10 mouse cellular contexts compared by ENCODE assay signal in the genomic region with DNA sequence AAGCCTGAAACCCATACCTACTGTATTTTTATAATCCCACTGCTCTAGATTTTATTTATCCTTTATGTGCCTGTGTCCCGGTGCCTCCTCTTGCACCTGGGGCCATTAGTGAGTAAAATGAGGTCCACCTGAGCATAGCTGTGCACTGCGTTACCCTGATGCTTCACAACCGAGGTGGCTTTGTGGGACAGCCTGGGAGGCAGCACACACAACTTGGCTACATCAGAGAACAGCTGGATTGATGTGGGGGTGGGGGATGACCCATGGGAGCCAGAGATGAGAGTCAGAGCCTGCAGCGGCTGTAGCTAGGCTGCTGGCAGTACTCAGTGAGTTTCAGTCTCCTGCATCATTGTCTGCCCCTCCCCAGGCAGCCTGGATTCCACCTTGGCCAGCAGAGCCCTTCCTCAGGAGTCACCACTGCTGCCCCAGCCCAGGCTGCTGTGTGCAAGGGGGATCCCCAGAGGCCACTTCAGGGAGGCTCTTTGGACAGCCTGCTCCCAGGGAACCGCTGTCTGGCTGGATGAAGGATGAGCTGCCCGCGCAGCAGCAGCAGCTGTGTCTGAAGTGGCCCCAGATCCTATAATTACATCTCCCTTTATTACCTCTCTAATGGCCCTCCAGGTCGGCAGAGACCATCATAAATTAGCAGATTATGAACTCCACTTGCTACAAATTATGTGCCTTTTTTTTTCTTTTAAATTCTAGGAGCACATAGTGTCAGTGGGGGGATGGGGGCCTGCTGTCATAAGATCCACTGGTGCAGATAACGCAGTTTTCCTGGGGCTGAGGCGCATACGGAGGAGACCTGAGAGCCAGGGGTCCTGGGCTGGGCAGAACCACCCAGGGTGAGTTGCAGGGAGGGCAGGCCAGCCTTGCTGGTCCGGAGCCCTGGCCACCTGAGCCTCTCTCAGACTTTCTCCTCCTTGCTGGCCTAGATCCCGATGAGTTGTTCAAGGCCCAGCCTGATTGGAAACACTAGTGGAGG.
DNase-seq lines count a peak whose midpoint lies in the region; ATAC-seq lines count a peak whose summit lies in the region.
"Had no signal": no experiment of that assay in that cellular context is flagged by ENCODE, and none has a peak within 500 bp of the region (broad histone marks: within the 10 kb centered on the region; RNA-seq: fewer than 3 reads in every experiment).

No protein-coding gene starts in this region.

- DNase-seq in retina, embryonic 14.5 days (ENCODE audit: low spot score) = peak; percentile 41
- DNase-seq in retina, postnatal 1 day = no peak
- peak; percentile 74 for DNase-seq in mesoderm, embryonic 11.5 days (ENCODE audit: low read depth, low spot score)
- no peak for DNase-seq in urinary bladder, adult 18-20 months (ENCODE audit: low spot score in 2 of 2)
- no peak for DNase-seq in frontal cortex, adult 2 months (ENCODE audit: extremely low spot score in 1 of 2, low spot score in 1 of 2)
- no peak for DNase-seq in cerebellum, adult 11-12 months
- DNase-seq: gastrocnemius, postnatal 10 days had no signal

- ATAC-seq in forebrain, embryonic 12.5 days (ENCODE audit: low FRiP score) = no peak
- ATAC-seq in forebrain, embryonic 16.5 days = no peak

- no peaks in the 10 kb centered on the region for H3K36me3 ChIP-seq in forebrain, embryonic 12.5 days (replicated peaks)
- H3K36me3 ChIP-seq in forebrain, embryonic 16.5 days (ENCODE audit: control insufficient read depth, insufficient read depth) = no peaks in the 10 kb centered on the region

- no peak overlapping the region for H3K4me2 ChIP-seq in forebrain, embryonic 12.5 days
- no peak overlapping the region for H3K4me2 ChIP-seq in forebrain, embryonic 16.5 days (ENCODE audit: low read length)

- H3K27ac ChIP-seq in forebrain, embryonic 12.5 days = 0 out of 2 replicates have a peak overlapping the region, but pooled peaks have one; percentile 14
- no peak overlapping the region for H3K27ac ChIP-seq in forebrain, embryonic 16.5 days (ENCODE audit: low read length)
- H3K27ac ChIP-seq: liver, embryonic 14.5 days had no signal

- H3K4me1 ChIP-seq in forebrain, embryonic 12.5 days = peaks cover 4% of the 10 kb centered on the region; the same call in 1 of the 2 replicates
- no peaks in the 10 kb centered on the region; the same call in 1 of the 2 replicates for H3K4me1 ChIP-seq in forebrain, embryonic 16.5 days (replicated peaks; ENCODE audit: control insufficient read depth, insufficient read depth, low read length)

- no peaks in the 10 kb centered on the region; the same call in 1 of the 2 replicates for H3K27me3 ChIP-seq in forebrain, embryonic 12.5 days
- no peaks in the 10 kb centered on the region for H3K27me3 ChIP-seq in forebrain, embryonic 16.5 days (replicated peaks; ENCODE audit: control insufficient read depth, insufficient read depth, low read length)

- H3K9me3 ChIP-seq in forebrain, embryonic 12.5 days = no peaks in the 10 kb centered on the region
- no peaks in the 10 kb centered on the region for H3K9me3 ChIP-seq in forebrain, embryonic 16.5 days (ENCODE audit: control insufficient read depth, low read length)

- WGBS in forebrain, embryonic 12.5 days = 44% methylated on average over 13 of the region's 13 CpGs
- 45% methylated on average over 13 of the region's 13 CpGs for WGBS in forebrain, embryonic 16.5 days

- no peak overlapping the region for H3K4me3 ChIP-seq in forebrain, embryonic 12.5 days (replicated peaks)
- no peak overlapping the region for H3K4me3 ChIP-seq in forebrain, embryonic 16.5 days (replicated peaks; ENCODE audit: low read length)

- no peak overlapping the region for H3K9ac ChIP-seq in forebrain, embryonic 12.5 days
- no peak overlapping the region for H3K9ac ChIP-seq in forebrain, embryonic 16.5 days (replicated peaks; ENCODE audit: low read depth, low read length)
- H3K9ac ChIP-seq: liver, embryonic 14.5 days had no signal

Comparison
In these comparisons a context has a peak if more than half of its experiments do, and no peak if none do; other contexts are left out.
1. DNase-seq: peak in retina, embryonic 14.5 days (single experiment) and mesoderm, embryonic 11.5 days (single experiment); none in retina, postnatal 1 day (single experiment), urinary bladder, adult 18-20 months (0 of 2), frontal cortex, adult 2 months (0 of 2) and cerebellum, adult 11-12 months (single experiment).